In the genomic region with DNA sequence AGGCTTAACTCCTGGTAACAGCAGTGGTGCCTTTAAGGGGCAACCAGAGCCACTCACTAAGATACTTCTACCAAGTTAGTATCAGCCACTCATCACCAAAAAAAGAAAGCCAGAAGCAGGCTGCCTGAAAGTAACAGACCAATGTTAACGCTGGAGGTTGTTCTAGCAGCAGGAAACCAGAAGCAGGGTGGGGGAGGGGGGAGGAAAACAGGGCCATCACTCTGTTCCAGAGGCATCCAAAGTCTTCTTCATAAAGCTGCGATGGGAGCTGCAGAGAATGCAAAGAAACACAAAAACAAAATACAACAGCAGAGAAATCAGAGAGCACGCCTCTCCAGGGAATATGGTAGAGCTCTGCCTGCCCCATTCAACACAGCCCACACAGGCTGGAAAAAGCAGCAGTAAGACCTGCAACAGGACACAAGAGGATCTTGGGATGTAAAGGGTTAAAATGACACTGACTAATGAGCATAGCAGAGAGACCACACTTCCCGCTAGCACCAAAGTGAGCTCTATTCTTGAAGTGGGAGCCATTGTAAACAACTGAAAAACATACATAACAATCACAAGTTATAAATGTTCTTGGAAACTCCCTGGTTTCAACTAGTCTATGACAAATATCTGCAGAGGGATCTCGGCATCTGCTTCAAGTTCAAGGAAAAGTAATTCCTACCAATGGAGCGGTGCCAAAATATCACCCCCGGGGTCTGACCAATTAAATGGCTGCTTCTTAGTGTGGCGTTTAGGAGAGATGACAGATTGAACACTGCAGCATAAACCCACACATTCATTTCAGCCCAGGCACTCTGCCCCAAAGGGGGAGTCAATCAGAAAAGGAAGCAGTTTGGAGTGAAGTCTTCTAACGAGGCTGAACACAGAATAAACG, we compare ENCODE assay signal across 9 mouse cellular contexts. TPM values are rescaled to one million over a fixed set of nuclear protein-coding genes. Genes with fewer than 3 reads are reported as not detected.
DNase-seq lines count a peak whose midpoint lies in the region; ATAC-seq and TF ChIP-seq lines count a peak whose summit lies in the region.
"Had no signal": no experiment of that assay in that cellular context is flagged by ENCODE, and none has a peak within 500 bp of the region (broad histone marks: within the 10 kb centered on the region; RNA-seq: fewer than 3 reads in every experiment).

No protein-coding gene starts in this region.

- WGBS in embryonic facial prominence, embryonic 10.5 days, result 27% methylated on average over 10 of the region's 10 CpGs
- 20% methylated on average over 10 of the region's 10 CpGs for WGBS in intestine, embryonic 15.5 days
- WGBS in cerebellum, adult 2 months, result 12% methylated on average over 10 of the region's 10 CpGs

- H3K9me3 ChIP-seq in ES-Bruce4 (replicated peaks; ENCODE audit: control insufficient read depth, insufficient read depth, low read length, poor library complexity, severe bottlenecking), result no peaks in the 10 kb centered on the region
- H3K9me3 ChIP-seq in embryonic facial prominence, embryonic 10.5 days, result no peaks in the 10 kb centered on the region
- no peaks in the 10 kb centered on the region for H3K9me3 ChIP-seq in intestine, embryonic 15.5 days
- H3K9me3 ChIP-seq: liver, embryonic 13.5 days had no signal

- no peak for TF ChIP-seq POLR2A in ES-Bruce4 (IDR thresholded peaks at IDR 0.05; ENCODE audit: insufficient read depth, low read length)
- TF ChIP-seq POLR2A in cerebellum, adult 2 months (IDR thresholded peaks at IDR 0.05; ENCODE audit: borderline replicate concordance, insufficient read depth, low read length), result no peak

- no peak overlapping the region for H3K4me3 ChIP-seq in ES-Bruce4 (ENCODE audit: low read depth, low read length)
- H3K4me3 ChIP-seq in embryonic facial prominence, embryonic 10.5 days, result peak overlapping the region; percentile 31
- H3K4me3 ChIP-seq in intestine, embryonic 15.5 days (replicated peaks), result no peak overlapping the region
- no peak overlapping the region for H3K4me3 ChIP-seq in cerebellum, adult 2 months (replicated peaks; ENCODE audit: insufficient read depth, low read depth, low read length)
- H3K4me3 ChIP-seq: erythroblast, embryonic 14.5 days; liver, embryonic 13.5 days had no signal

- H3K27me3 ChIP-seq in ES-Bruce4 (ENCODE audit: control insufficient read depth, insufficient read depth, low read length, poor library complexity, severe bottlenecking), result no peaks in the 10 kb centered on the region
- no peaks in the 10 kb centered on the region for H3K27me3 ChIP-seq in embryonic facial prominence, embryonic 10.5 days (replicated peaks; ENCODE audit: low read depth, poor library complexity, severe bottlenecking)
- no peaks in the 10 kb centered on the region for H3K27me3 ChIP-seq in intestine, embryonic 15.5 days (replicated peaks)
- no peaks in the 10 kb centered on the region for H3K27me3 ChIP-seq in cerebellum, adult 2 months (ENCODE audit: control insufficient read depth, insufficient read depth, low read length)
- H3K27me3 ChIP-seq: liver, embryonic 13.5 days had no signal

- ATAC-seq in intestine, embryonic 15.5 days, result no peak
- no peak for ATAC-seq in erythroid progenitor cell, adult 5-6 weeks (replicated peaks; ENCODE audit: low FRiP score, poor library complexity, severe bottlenecking)

- no peak for TF ChIP-seq CTCF in ES-Bruce4 (IDR thresholded peaks at IDR 0.05; ENCODE audit: low read depth, low read length)
- no peak for TF ChIP-seq CTCF in cerebellum, adult 2 months (IDR thresholded peaks at IDR 0.05; ENCODE audit: borderline replicate concordance, insufficient read depth, low read depth, low read length)

- no peak for TF ChIP-seq EP300 in ES-Bruce4 (IDR thresholded peaks at IDR 0.05; ENCODE audit: insufficient read depth, low read depth, low read length)

- DNase-seq in layer of hippocampus, adult 11-12 months (ENCODE audit: low spot score), result peak; percentile 27
- no peak for DNase-seq in layer of hippocampus, postnatal 25 days (ENCODE audit: extremely low spot score in 1 of 2, low spot score in 1 of 2)
- no peak for DNase-seq in embryonic facial prominence, embryonic 10.5 days (ENCODE audit: low spot score)
- DNase-seq in cerebellum, adult 2 months, result no peak
- DNase-seq: liver, embryonic 13.5 days had no signal

- H3K4me2 ChIP-seq in intestine, embryonic 15.5 days (replicated peaks), result peak overlapping the region; percentile 11; the same call in 1 of the 2 replicates
- H3K4me2 ChIP-seq: liver, embryonic 13.5 days had no signal

- no peaks in the 10 kb centered on the region for H3K36me3 ChIP-seq in ES-Bruce4 (ENCODE audit: control insufficient read depth, insufficient read depth, low read length, poor library complexity, severe bottlenecking)
- H3K36me3 ChIP-seq in embryonic facial prominence, embryonic 10.5 days (replicated peaks), result no peaks in the 10 kb centered on the region
- H3K36me3 ChIP-seq in intestine, embryonic 15.5 days, result no peaks in the 10 kb centered on the region

- peaks cover 7% of the 10 kb centered on the region for H3K4me1 ChIP-seq in ES-Bruce4 (ENCODE audit: control insufficient read depth, insufficient read depth, low read length)
- peaks cover 21% of the 10 kb centered on the region for H3K4me1 ChIP-seq in embryonic facial prominence, embryonic 10.5 days
- H3K4me1 ChIP-seq in intestine, embryonic 15.5 days (replicated peaks), result peaks cover 9% of the 10 kb centered on the region; the same call in 1 of the 2 replicates
- no peaks in the 10 kb centered on the region for H3K4me1 ChIP-seq in cerebellum, adult 2 months (ENCODE audit: control insufficient read depth, insufficient read depth, low read length)

- H3K9ac ChIP-seq in ES-Bruce4 (ENCODE audit: low read depth, poor library complexity, severe bottlenecking), result no peak overlapping the region
- no peak overlapping the region for H3K9ac ChIP-seq in intestine, embryonic 15.5 days
- H3K9ac ChIP-seq: liver, embryonic 13.5 days had no signal

- H3K27ac ChIP-seq in ES-Bruce4 (ENCODE audit: insufficient read depth, low read length), result 0 out of 2 replicates have a peak overlapping the region, but pooled peaks have one; percentile 17
- H3K27ac ChIP-seq in embryonic facial prominence, embryonic 10.5 days (replicated peaks), result no peak overlapping the region
- no peak overlapping the region for H3K27ac ChIP-seq in intestine, embryonic 15.5 days
- H3K27ac ChIP-seq in cerebellum, adult 2 months (ENCODE audit: insufficient read depth, low read length), result no peak overlapping the region

RNA-seq across cellular contexts. Expression of gene Rffl, which starts 39.8 kb away (rescaled TPM):
- total RNA-seq in layer of hippocampus, postnatal 25 days (2021), result 10 to 100 TPM; 13.5 to 14.5 TPM
- 27.4 and 29.9 TPM in 2 replicates for polyA plus RNA-seq in ES-Bruce4 (2011; ENCODE audit: insufficient read depth, insufficient read length, low read depth, missing spikeins)
- polyA plus RNA-seq in embryonic facial prominence, embryonic 10.5 days (2016; fragmentation: Nextera tagmentation; extraction: Ambion mirVana), result 11.3 and 11.5 TPM in 2 replicates
- 12.5 and 13.8 TPM in 2 replicates for polyA plus RNA-seq in intestine, embryonic 15.5 days (2015; fragmentation: Nextera tagmentation; extraction: Ambion mirVana)
- 57.4 and 59.5 TPM in 2 replicates for total RNA-seq in erythroid progenitor cell, adult 5-6 weeks (2015; ENCODE audit: low replicate concordance)
- total RNA-seq in erythroid progenitor cell, adult 5-6 weeks (2017; ENCODE audit: low replicate concordance), result 78.4 and 78.7 TPM in 2 replicates
- 16.8 and 18.6 TPM in 2 replicates for polyA plus RNA-seq in cerebellum, adult 2 months (2012; rRNA removed)

RNA-seq across cellular contexts. Expression of gene Lig3, which starts 50.3 kb away (rescaled TPM):
- total RNA-seq in layer of hippocampus, postnatal 25 days (2021), result 10 to 100 TPM; 22.3 to 26.1 TPM
- polyA plus RNA-seq in ES-Bruce4 (2011; ENCODE audit: insufficient read depth, insufficient read length, low read depth, missing spikeins), result 56.3 and 64.7 TPM in 2 replicates
- polyA plus RNA-seq in embryonic facial prominence, embryonic 10.5 days (2016; fragmentation: Nextera tagmentation; extraction: Ambion mirVana), result 43.8 and 48.7 TPM in 2 replicates
- 20.4 and 22.5 TPM in 2 replicates for polyA plus RNA-seq in intestine, embryonic 15.5 days (2015; fragmentation: Nextera tagmentation; extraction: Ambion mirVana)
- 2.1 and 6.8 TPM in 2 replicates for total RNA-seq in erythroid progenitor cell, adult 5-6 weeks (2015; ENCODE audit: low replicate concordance)
- 1.4 and 6.3 TPM in 2 replicates for total RNA-seq in erythroid progenitor cell, adult 5-6 weeks (2017; ENCODE audit: low replicate concordance)
- 27.6 and 32.3 TPM in 2 replicates for polyA plus RNA-seq in cerebellum, adult 2 months (2012; rRNA removed)

RNA-seq across cellular contexts. Expression of gene Rad51d, which starts 59.2 kb away (rescaled TPM):
- total RNA-seq in layer of hippocampus, postnatal 25 days (2021), result 10 to 100 TPM; 15.1 to 17.2 TPM
- polyA plus RNA-seq in ES-Bruce4 (2011; ENCODE audit: insufficient read depth, insufficient read length, low read depth, missing spikeins), result 23.9 and 25.8 TPM in 2 replicates
- 13.7 and 14.7 TPM in 2 replicates for polyA plus RNA-seq in embryonic facial prominence, embryonic 10.5 days (2016; fragmentation: Nextera tagmentation; extraction: Ambion mirVana)
- 12.7 and 16.0 TPM in 2 replicates for polyA plus RNA-seq in intestine, embryonic 15.5 days (2015; fragmentation: Nextera tagmentation; extraction: Ambion mirVana)
- total RNA-seq in erythroid progenitor cell, adult 5-6 weeks (2015; ENCODE audit: low replicate concordance), result 2.9 and 5.9 TPM in 2 replicates
- 4.4 and 4.5 TPM in 2 replicates for total RNA-seq in erythroid progenitor cell, adult 5-6 weeks (2017; ENCODE audit: low replicate concordance)
- polyA plus RNA-seq in cerebellum, adult 2 months (2012; rRNA removed), result 20.9 and 21.2 TPM in 2 replicates
